Mouse (Mus musculus) 416B (cell line): ENCODE measurements around the gene Armc12.

Experiments
- DNase-seq: peaks from one replicate; pipeline ENCODE4 v3.0.0; 2011; ENCODE audit warnings: low read depth

The Armc12 gene

DNA sequence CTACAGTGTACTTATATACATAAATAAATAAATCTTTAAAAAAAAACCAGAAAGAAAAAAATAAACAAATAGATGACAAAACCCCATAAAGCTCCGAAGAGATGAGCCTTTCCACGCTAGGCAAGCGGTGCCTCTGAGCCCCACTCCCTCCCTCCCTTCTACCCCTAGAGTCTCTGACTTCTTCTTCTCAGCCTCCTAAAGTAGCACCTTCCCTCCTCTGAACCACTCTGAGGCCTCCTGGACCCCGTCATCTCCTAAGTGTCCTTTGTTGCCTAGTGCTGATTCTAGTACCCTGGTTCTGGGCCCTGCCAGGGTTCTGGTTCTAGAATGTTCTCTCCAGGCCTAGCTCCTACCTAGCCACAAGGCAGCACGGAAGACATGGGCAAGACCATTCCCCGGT, at the start of gene Armc12:
Gene Armc12, plus strand, starts transcription at position 301 of the 400 bp plus-strand sequence.
- DNase-seq, result no peak

DNA sequence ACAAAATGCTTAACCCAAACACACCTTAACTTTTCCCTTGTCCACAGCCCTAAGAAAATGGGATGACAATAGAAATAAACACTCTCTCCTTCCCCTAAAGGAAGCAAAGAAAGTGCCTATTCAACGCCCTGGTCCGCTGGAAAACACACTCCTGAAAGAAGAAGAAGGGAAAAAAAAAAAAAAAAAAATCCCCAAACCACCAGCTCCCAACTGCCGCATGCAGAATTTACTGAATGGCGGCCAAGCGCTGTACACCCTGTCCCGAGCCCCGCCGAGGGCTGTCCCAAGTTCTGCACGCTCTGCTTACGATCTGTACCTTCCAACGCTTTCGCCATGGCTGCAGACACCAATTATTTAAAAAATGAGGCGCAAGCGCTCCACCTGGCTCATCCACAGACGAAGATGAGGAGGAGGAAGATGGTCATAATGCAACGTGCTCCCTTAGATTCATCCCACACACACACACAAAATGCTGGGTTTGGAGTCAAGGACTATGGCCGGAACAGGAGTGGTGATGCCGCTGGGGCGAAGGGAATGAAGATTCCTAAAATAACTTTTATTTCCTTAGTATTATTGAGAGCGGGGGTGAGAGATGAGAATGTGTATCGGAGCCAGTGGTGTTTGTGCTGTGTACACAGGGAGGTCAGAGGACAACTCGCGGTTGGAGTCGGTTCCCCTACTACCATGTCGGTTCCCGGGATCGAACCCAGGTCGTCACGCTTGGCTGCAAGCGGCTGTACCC, 45.7 kb upstream of the Armc12 start:
- DNase-seq, result peak; percentile 72

DNA sequence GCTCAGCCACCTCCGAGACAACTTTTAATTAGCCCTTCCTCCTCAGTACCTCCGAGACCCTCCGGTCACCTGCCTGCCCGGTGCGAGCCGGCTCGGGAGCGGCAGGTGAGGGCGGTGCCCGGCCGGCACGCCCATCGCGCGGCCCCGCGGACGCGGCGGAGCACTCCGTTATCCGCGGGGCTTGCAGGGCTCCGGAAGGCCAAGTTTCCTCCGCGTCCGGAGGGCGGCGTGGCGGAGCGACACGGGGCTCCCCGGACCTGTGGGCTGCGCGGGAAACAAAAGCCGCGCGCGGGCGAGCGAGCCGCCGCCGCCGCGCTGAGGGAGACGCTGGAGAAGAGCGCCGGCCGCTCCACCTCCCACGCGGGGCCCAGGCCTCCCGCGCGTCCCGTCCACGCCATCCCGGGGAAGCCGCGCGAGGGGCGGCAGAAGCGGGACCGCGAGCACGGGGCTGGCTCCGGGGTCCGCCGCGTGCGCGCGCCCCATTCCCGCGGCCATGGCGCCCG, 45.1 kb upstream of the Armc12 start:
- DNase-seq, result no peak

GRCm38 (mm10) chr17:28485977-28486400, 44.6 kb upstream of the Armc12 start:
- DNase-seq, result peak; percentile 98

GRCm38 (mm10) chr17:28486720-28487119, 43.9 kb upstream of the Armc12 start:
- peak; percentile 63 for DNase-seq

DNA sequence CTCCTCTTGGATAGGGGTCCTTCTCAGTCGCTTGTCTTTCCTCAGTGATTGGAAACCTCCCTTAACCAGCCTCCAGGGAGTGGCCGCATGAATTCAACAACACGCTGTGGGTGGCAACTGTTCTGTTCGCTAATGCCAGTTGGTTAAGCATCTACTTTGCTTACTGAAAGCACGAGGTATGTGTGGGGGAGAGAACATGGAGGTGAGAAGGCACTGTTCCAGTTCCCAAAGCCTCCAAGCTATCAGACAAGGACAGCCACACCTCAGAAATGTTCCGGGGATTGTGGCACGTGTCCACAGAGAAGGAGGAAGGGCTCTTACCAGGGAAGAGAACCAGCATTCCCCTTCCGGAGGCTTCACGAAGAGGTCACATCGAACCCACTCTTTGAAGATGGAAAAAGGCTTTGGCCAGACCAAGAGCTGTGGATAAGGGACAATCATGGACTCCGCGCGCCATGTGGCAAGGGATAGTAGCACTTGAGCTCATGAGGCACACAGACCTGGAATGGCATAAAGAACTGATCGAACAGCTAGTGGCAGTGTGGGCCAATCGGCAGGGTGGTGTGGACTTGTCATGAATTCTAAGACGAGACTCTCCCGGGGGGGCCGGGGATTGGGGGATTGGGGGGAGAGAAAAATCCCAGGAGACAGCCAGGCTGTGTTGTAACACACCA, 42.9 kb upstream of the Armc12 start:
- DNase-seq, result no peak

GRCm38 (mm10) chr17:28488258-28489013, 42.2 kb upstream of the Armc12 start:
- DNase-seq, result peak; percentile 70

GRCm38 (mm10) chr17:28491035-28491770, 39.4 kb upstream of the Armc12 start:
- no peak for DNase-seq

GRCm38 (mm10) chr17:28495832-28496231, 34.8 kb upstream of the Armc12 start:
- DNase-seq, result no peak

- no peak for DNase-seq
Observed at GRCm38 (mm10) chr17:28499190-28499589, 31.4 kb upstream of the Armc12 start.

DNA sequence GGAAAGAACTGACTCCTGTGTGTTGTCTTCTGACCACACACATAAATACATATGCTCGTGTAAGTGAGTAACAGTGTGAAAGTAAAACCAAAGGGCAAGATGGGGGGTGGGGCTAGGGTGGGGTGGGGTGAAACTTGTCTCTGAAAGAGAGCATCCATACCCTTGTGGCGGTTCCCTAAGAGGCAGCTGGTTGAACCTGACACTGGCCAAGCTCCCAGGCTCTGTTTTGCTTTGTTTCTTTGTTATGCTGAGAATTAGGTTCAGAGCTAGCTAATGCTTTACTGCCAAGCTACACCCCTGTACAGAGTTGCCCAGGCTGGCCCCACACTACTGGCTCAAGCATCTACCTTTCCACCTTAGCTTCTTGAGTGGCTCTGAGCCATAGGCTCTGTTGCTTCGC, 30.1 kb upstream of the Armc12 start:
- no peak for DNase-seq

DNA sequence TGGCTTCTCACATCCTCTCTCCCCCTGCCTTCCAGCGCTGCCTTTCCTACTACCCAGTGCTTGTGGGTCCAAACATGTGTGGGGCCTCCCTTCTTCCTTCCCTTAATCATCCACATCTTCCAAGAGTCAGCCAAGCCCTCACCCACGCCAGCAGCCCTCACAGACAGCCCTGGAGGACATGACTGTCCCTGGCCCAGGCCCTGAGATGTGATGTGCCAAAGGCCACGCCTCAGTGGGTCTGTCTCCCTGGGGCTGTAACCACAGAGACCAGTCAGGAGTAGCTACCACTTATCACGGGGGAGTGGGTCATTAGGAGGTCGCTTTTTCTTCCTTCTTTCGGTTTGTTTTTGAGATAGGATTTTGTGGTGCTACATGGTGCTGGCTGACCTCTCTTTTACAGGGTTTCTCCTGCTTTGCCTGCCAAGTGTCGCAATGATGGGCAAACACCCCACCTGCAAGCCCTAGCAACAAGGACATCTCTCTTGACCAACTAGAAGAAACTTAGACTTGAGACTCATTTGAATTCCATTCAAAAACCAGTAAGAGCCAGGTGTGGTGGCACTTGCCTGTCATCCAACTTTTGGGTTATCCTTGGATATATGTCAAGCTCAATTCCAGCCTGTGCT, 28.3 kb upstream of the Armc12 start:
- no peak for DNase-seq

DNA sequence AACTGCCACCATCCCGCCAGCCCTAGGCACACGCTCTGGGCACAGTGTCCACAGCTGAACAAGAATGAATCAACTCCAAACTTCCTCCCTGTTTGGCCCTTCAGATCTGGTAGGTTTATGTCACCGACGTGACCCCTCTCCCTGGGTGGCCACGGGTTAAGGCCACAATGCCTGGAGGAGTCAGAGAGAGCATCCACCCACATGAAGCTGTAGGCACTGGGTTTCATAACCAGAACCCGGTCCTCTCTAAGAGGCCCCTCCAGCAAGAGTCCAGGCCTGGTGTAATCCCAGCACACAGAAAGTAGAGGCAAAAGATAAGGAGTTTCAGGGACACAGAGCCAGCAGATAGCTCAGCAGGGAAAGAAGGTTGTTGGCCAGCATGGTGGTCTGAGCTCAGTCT, 26.4 kb upstream of the Armc12 start:
- no peak for DNase-seq

- no peak for DNase-seq
Observed at GRCm38 (mm10) chr17:28505591-28505990, 25.0 kb upstream of the Armc12 start.

- DNase-seq, result no peak
Observed at GRCm38 (mm10) chr17:28506895-28507294, 23.7 kb upstream of the Armc12 start.

GRCm38 (mm10) chr17:28507496-28507895, 23.1 kb upstream of the Armc12 start:
- peak; percentile 61 for DNase-seq

DNA sequence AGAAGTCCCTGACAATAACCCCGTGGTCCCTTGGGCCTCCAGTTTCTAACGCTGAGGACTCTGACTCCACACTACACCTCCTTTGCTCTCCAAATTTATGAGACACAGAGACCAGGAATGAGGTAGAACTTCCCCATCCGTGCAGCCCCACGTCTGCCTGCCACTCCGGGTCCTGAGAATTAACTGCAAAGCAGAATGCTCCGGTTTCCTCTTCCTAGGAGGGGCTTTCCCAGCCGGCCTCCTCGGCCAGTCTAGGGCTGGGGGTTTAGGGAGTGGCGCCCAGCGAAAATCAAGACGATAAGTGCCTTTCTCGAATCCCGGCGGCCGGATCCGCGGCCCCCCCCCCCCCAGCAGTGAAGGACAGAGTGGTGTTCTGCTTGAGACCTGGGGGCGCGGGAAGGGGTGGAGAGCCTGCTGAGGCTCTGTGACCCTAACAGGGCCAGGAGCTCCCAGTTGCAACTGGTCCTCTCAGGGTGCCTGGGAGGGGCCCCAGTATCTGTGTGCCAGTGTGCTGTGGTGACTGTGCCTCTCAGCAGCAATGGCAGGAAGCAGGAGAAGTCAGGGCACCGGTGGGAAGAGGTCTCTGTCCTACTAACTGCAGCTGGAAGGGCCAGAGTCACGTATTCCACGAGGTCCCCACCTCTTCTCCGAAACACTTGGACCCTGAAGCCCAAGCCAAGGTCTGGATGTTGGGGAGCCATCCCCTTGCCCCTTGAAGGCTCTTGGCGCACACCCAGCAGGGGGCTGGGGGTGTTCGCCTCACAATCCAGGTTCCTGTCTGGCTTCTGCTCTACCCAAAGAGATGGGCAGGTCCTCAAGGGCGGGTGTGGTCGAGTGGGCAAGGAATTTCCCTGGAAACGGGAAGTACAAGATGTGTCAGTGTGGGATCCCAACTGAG, 19.9 kb upstream of the Armc12 start:
- DNase-seq, result no peak

DNA sequence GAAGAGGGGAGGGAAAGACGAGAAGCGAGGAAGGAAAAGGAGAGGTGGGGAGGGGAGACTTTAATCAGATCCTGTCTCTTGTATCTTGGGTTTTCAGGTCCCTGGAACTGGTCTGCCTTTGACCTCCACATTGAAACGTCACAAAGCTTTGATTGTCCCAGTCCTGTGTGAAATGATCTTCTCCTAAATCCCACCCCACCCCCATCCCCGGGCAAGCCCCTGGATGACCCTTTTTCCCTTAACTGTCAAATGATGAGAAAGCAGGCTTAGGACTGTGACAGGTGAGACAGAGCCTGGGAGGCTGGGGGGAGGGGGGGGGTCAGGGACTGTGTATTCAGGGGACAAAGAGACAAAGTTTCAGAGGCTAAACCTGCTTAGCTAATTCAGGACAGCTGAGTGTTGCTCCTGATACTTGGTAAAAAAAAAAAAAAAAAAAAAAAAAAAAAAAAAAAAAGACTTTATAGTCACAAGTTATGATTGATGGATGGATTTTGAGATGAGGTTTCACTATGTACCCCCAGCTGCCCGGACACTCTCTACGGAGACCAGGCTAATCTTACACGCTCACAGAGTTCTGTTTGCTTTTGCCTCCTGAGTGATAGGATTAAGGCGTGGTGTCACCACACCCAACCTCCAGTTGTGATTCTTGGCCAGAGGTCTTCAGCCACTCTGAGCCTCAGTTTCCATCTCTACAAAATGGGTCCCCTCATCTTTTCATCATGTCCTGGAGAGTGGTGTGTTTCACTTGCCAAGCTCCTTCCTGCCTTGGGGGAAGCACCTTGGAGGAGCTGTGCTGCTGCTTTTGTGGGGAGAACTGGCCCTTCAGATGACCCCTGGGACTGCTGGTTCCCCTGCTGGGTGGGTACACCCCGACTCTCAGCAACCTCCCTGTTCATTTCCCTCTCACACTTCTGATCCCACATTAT, 18.7 kb upstream of the Armc12 start:
- DNase-seq, result peak; percentile 30

- no peak for DNase-seq
Observed at GRCm38 (mm10) chr17:28512696-28513095, 17.9 kb upstream of the Armc12 start.
